Mouse (Mus musculus) forebrain, embryonic 14.5 days (tissue): ENCODE data around the gene Zc3h4. TPM values are rescaled to one million over a fixed set of nuclear protein-coding genes. Genes with fewer than 3 reads are reported as not detected.
A peak's percentile ranks its signal among the peaks of the same experiment; 100 is the strongest.

Experiments used
- ATAC-seq: fragments of 200-750 bp; cut with Nextera tagmentation; 2 replicates; pipeline ENCODE4 v1.8.0; 2017; ENCODE audit warnings: mild to moderate bottlenecking, moderate library complexity
- DNase-seq: peaks from one replicate; pipeline ENCODE4 v3.0.0-alpha.2; 2015; ENCODE audit warnings: low spot score
- H3K27ac ChIP-seq: fragments of 300-500 bp; sonication (generic); 2 replicates; pipeline ENCODE4 v1.5.1; 2014; ENCODE audit warnings: low read depth, mild to moderate bottlenecking, control low read depth, low read length, moderate library complexity
- H3K27me3 ChIP-seq: fragments of 300-500 bp; sonication (generic); replicated peaks from 2 replicates; pipeline ENCODE4 v1.6.1; 2014; ENCODE audit warnings: low read length, control low read depth, mixed read lengths; ENCODE audit not compliant: control insufficient read depth, insufficient read depth
- H3K36me3 ChIP-seq: fragments of 300-500 bp; sonication (generic); 2 replicates; pipeline ENCODE4 v1.6.1; 2014; ENCODE audit warnings: low read length, control low read depth; ENCODE audit not compliant: control insufficient read depth, insufficient read depth
- H3K4me1 ChIP-seq: fragments of 300-500 bp; sonication (generic); 2 replicates; pipeline ENCODE4 v1.6.1; 2014; ENCODE audit warnings: antibody characterized with exemption, low read length, control low read depth; ENCODE audit not compliant: control insufficient read depth, insufficient read depth
- H3K4me2 ChIP-seq: fragments of 300-500 bp; sonication (generic); 2 replicates; pipeline ENCODE4 v1.6.1; 2014; ENCODE audit warnings: mild to moderate bottlenecking, control low read depth, low read length
- H3K4me3 ChIP-seq: fragments of 300-500 bp; sonication (generic); 2 replicates; pipeline ENCODE4 v1.5.1; 2014; ENCODE audit warnings: low read depth, low read length, control low read depth
- H3K9ac ChIP-seq: fragments of 300-500 bp; sonication (generic); 2 replicates; pipeline ENCODE4 v1.6.1; 2014; ENCODE audit warnings: mild to moderate bottlenecking, low read length, control low read depth, moderate library complexity
- H3K9me3 ChIP-seq: fragments of 300-500 bp; sonication (generic); replicated peaks from 2 replicates; pipeline ENCODE4 v1.6.1; 2016; ENCODE audit warnings: low read length, control low read depth, mixed read lengths; ENCODE audit not compliant: control insufficient read depth
- WGBS: fragments of 180-500 bp; shearing (Covaris S2); extraction: QIAGEN DNeasy Blood & Tissue Kit; methylation state at CpG from one replicate; pipeline ENCODE4 v1.1.7; 2014; 5-methylcytosine and 5-hydroxymethylcytosine counted together
- polyA plus RNA-seq: library from polyadenylated mRNA; unstranded; fragments of >200 nt; fragmentation: Nextera tagmentation; extraction: Ambion mirVana; gene quantifications from 2 replicates; pipeline ENCODE4 v1.2.1, GENCODE M21; 2014

Zc3h4 gene
- polyA plus RNA-seq, 1 experiment from 2014 or later = 14.3 TPM

DNA sequence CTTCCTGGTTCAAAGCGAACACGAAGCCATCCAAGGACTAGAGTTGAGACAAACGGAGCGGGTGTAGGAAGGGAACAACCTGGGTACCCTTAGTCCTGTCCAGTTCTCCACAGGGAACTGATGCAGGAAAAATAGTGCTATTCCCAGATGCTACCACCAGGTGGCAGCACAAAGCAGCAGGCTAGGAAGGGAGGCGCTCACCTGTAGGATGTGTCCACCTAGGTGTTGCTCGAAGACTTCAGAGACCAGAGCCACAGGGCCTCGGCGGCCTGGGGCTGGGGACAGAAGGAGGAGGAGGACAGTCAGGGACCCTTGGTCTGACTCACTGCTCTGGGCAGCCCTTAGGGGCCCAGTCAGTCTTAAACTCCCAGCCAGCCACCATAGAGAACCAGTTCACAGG lies 64.5 kb downstream of the Zc3h4 start:
- Histone ChIP-seq H3K36me3 (no peaks in the 10 kb centered on the region), H3K4me1 (no peaks in the 10 kb centered on the region), H3K4me2 (no peak overlapping the region), H3K27ac (no peak overlapping the region), H3K4me3 (no peak overlapping the region), H3K9ac (no peak overlapping the region), H3K27me3 (peaks cover 3% of the 10 kb centered on the region), H3K9me3 (no peaks in the 10 kb centered on the region)
- ATAC-seq (peak; percentile 28; the same call in 1 of the 2 replicates), DNase-seq (peak; percentile 72)
- WGBS = 13% methylated on average over 8 of the region's 8 CpGs

DNA sequence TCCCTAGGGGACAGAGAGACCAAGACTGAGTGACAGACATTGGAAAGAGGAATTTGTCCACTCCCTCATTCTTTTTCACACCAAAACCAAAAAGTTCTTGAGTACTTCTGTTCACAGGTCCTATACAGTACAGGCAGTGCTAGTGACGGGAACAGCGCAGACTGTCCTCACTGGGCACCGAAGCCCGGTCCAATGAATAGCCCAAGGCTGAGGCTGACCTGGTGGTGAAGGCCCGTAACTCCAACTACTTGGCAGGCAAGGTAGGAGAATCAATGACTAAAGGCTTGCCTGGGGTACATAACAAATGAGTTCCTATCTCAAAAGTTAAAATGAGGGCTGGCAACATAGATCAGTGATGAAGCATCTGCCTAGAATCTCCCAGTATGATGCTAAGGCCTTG lies 64.9 kb downstream of the Zc3h4 start:
- no peak overlapping the region for H3K27ac ChIP-seq
- H3K9me3 ChIP-seq = no peaks in the 10 kb centered on the region
- no peak overlapping the region for H3K9ac ChIP-seq
- H3K4me3 ChIP-seq = no peak overlapping the region
- peaks cover 7% of the 10 kb centered on the region for H3K27me3 ChIP-seq
- DNase-seq (no peak), ATAC-seq (no peak)
- H3K36me3 ChIP-seq = no peaks in the 10 kb centered on the region
- WGBS = 93% methylated on average over 5 of the region's 5 CpGs
- H3K4me2 ChIP-seq = no peak overlapping the region
- H3K4me1 ChIP-seq = no peaks in the 10 kb centered on the region

DNA sequence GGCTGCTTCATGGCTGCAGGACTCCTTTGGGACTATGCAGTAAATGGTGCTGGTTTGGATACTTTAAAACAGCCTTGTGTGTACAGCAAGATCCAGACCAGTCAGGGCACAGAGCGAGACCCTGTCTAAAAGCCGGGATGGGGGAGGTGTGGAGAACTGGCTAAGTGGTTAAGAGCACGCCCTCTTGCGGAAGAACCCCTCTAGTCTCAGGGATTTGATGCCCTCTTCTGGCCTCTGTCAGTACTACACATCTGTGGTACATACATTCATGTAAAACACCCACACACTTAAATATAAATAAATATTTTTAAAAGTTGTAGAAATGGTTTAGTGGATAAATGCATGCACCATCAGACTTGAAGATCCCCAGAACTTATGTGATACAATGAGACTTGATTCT lies 65.9 kb downstream of the Zc3h4 start:
- no peak for ATAC-seq
- peaks cover 13% of the 10 kb centered on the region for H3K27me3 ChIP-seq

GRCm38 (mm10) chr7:16468115-16468514 lies 67.4 kb downstream of the Zc3h4 start:
- 3% methylated on average over 5 of the region's 5 CpGs for WGBS
- Histone ChIP-seq H3K27me3 (peaks cover 18% of the 10 kb centered on the region), H3K9me3 (no peaks in the 10 kb centered on the region), H3K4me2 (no peak overlapping the region), H3K9ac (no peak overlapping the region), H3K4me1 (peaks cover 6% of the 10 kb centered on the region; the same call in 1 of the 2 replicates), H3K4me3 (no peak overlapping the region), H3K36me3 (no peaks in the 10 kb centered on the region), H3K27ac (no peak overlapping the region)
- ATAC-seq (peak; percentile 32; the same call in 1 of the 2 replicates), DNase-seq (peak; percentile 56)

More for the DNA sequence above, 65.9 kb downstream of the Zc3h4 start:
- Histone ChIP-seq H3K4me1 (no peaks in the 10 kb centered on the region), H3K4me3 (no peak overlapping the region), H3K4me2 (no peak overlapping the region), H3K27ac (no peak overlapping the region), H3K36me3 (no peaks in the 10 kb centered on the region), H3K9ac (no peak overlapping the region), H3K9me3 (no peaks in the 10 kb centered on the region)
- WGBS = 70% methylated on average over 4 of the region's 4 CpGs
- DNase-seq = no peak

DNA sequence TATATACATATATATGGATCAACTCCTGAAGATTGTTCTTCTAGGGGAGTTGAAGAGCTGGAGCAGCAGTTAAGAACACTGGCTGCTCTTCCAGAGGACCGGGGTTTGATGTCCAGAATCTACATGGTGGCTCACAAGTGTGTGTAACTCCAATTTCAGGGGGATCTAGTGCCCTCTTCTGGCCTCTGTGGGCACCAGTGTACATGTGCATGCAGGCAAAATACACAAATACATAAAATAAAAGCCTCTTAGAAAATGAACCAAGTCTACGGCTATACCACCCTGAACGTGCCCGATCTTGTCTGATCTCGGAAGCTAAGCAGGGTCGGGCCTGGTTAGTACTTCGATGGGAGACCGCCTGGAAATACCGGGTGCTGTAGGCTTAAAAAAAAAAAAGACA lies 70.8 kb downstream of the Zc3h4 start:
- no peaks in the 10 kb centered on the region for H3K36me3 ChIP-seq
- H3K4me1 ChIP-seq = peaks cover 6% of the 10 kb centered on the region; the same call in 1 of the 2 replicates
- no peak overlapping the region for H3K27ac ChIP-seq
- no peaks in the 10 kb centered on the region for H3K9me3 ChIP-seq
- H3K4me2 ChIP-seq = no peak overlapping the region
- peaks cover 52% of the 10 kb centered on the region for H3K27me3 ChIP-seq
- DNase-seq = peak; percentile 39
- 0 out of 2 replicates have a peak, but pooled peaks have one; percentile 29 for ATAC-seq
- no peak overlapping the region for H3K9ac ChIP-seq
- H3K4me3 ChIP-seq = no peak overlapping the region
- 36% methylated on average over 9 of the region's 9 CpGs for WGBS

DNA sequence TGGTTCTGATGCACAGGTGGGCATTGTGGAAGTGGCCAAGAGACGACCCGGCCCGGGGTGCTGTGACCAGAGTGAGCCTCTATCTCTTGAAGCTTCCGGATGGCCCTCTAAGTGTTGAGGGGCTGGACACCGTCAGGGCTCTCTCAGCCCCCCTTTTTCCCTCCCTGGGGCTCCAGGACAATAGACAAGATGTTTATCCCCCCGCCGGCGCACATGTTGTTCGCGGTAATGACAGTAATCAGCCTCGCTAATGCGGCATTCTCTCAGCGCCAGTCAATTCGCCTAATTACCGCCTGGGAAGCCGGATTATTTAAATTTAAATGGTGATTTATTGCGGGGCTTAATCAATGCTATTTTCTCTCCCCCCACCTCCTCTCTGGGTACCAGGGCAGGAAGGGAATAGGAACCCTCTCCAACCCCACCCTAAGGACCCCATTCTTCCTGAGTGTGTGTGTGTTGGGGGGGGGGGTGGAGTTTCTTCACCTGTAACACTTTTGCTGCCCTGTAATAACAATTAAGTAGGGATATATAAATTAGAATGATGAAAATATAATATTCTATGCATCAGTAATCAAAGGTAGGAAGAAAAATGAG lies 71.5 kb downstream of the Zc3h4 start:
- H3K4me3 ChIP-seq = no peak overlapping the region
- peak overlapping the region; percentile 33; the same call in 1 of the 2 replicates for H3K4me2 ChIP-seq
- peaks cover 6% of the 10 kb centered on the region; the same call in 1 of the 2 replicates for H3K4me1 ChIP-seq
- H3K9me3 ChIP-seq = no peaks in the 10 kb centered on the region
- 0 out of 2 replicates have a peak overlapping the region, but pooled peaks have one; percentile 25 for H3K9ac ChIP-seq
- ATAC-seq = peak; percentile 81
- under 1% methylated on average over 17 of the region's 17 CpGs for WGBS
- peaks cover 59% of the 10 kb centered on the region for H3K27me3 ChIP-seq
- no peaks in the 10 kb centered on the region for H3K36me3 ChIP-seq
- peak; percentile 81 for DNase-seq
- H3K27ac ChIP-seq = no peak overlapping the region

DNA sequence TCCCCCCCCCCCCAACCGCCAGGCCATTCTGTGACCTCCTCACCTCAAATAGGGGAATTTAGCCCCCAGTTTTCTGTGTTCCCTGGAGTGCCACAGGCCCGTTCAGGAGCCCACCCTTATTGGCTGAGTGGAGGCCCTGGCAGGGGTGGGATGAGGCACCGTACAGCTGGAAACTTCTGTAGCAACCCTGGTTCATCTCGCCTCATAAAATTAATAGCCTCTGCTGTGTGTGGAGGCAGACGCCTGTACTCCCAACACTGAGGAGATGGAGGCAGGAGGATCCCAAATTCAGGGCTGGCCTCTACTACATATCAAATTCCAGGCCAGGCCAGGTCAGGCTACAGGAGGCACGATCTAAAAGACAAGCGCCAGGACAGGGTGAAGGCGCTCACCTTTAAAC lies 73.1 kb downstream of the Zc3h4 start:
- Histone ChIP-seq H3K4me1 (peaks cover 6% of the 10 kb centered on the region; the same call in 1 of the 2 replicates), H3K36me3 (no peaks in the 10 kb centered on the region), H3K9ac (no peak overlapping the region), H3K4me3 (no peak overlapping the region), H3K27me3 (peaks cover 64% of the 10 kb centered on the region), H3K27ac (no peak overlapping the region), H3K4me2 (no peak overlapping the region), H3K9me3 (no peaks in the 10 kb centered on the region)
- 54% methylated on average over 8 of the region's 8 CpGs for WGBS
- ATAC-seq (no peak), DNase-seq (no peak)

DNA sequence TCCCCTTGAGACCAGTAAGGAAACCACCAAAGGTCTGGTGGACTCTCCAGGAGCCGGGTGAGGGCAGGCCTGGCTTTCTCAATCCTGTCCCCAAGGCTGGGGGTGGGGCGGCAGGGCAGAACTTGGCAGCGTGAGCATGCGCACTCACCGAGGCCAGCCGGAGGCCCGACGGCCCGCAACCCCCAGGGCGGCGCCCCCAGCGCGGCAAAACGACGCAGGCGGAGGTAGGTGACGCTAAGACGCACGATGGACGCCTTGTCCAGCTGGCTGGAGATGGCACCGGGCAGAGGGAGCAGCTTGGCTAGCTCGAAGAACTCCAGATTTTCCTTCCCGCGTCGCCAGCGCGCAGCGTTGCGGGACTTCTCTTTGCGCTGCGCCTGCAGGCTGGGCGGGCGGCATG lies 73.7 kb downstream of the Zc3h4 start:
- ATAC-seq (no peak), DNase-seq (no peak)
- H3K4me2 ChIP-seq = no peak overlapping the region
- H3K27me3 ChIP-seq = peaks cover 64% of the 10 kb centered on the region
- no peak overlapping the region for H3K9ac ChIP-seq
- no peak overlapping the region for H3K4me3 ChIP-seq
- H3K9me3 ChIP-seq = no peaks in the 10 kb centered on the region
- H3K4me1 ChIP-seq = peaks cover 6% of the 10 kb centered on the region; the same call in 1 of the 2 replicates
- H3K36me3 ChIP-seq = no peaks in the 10 kb centered on the region
- 2% methylated on average over 33 of the region's 33 CpGs for WGBS
- H3K27ac ChIP-seq = no peak overlapping the region

GRCm38 (mm10) chr7:16475321-16475720 lies 74.6 kb downstream of the Zc3h4 start:
- Histone ChIP-seq H3K27me3 (peaks cover 59% of the 10 kb centered on the region), H3K36me3 (no peaks in the 10 kb centered on the region), H3K4me3 (peak overlapping the region; percentile 10; the same call in 1 of the 2 replicates), H3K9ac (no peak overlapping the region), H3K27ac (no peak overlapping the region), H3K9me3 (no peaks in the 10 kb centered on the region), H3K4me1 (peaks cover 6% of the 10 kb centered on the region; the same call in 1 of the 2 replicates), H3K4me2 (peak overlapping the region; percentile 42)
- no peak for ATAC-seq
- 4% methylated on average over 23 of the region's 23 CpGs for WGBS
- DNase-seq = no peak
